Mouse (Mus musculus): Measurements from ENCODE around the gene Mrvi1.

DNA sequence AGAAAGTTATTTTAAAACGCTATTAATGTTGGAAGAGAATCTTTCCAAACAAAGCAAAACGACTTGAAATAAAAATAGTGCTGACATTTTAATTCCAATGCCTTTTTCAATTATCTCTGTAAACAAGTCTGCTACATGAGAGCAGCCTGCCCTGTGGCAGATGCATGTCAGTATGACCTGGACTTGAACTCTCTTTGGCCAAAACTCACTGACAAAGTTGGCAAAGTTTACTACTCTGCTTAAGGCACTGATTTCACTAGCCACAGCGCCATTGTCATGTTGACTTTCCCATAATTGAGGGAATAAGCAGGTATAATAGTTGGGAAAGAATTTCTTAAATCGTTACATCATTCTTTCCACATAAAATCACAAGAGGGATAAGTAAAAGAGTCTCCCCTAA is 38.6 kb upstream of the Mrvi1 start:
- TF ChIP-seq POLR2A (IDR thresholded peaks at IDR 0.05; ENCODE audit: borderline replicate concordance, extremely low read depth, insufficient read depth, insufficient read length, poor library complexity, severe bottlenecking): no peak
- no peak for TF ChIP-seq CTCF (IDR thresholded peaks at IDR 0.05; ENCODE audit: borderline replicate concordance, extremely low read depth, insufficient read depth, insufficient read length)

Data from brain, embryonic 14.5 days (tissue).